Mouse (Mus musculus) lung, postnatal 14 days (tissue): ENCODE data around the gene Plpp3.

Source experiments
- DNase-seq: peaks from one replicate; pipeline ENCODE4 v3.0.0; 2021

Gene Plpp3

DNA sequence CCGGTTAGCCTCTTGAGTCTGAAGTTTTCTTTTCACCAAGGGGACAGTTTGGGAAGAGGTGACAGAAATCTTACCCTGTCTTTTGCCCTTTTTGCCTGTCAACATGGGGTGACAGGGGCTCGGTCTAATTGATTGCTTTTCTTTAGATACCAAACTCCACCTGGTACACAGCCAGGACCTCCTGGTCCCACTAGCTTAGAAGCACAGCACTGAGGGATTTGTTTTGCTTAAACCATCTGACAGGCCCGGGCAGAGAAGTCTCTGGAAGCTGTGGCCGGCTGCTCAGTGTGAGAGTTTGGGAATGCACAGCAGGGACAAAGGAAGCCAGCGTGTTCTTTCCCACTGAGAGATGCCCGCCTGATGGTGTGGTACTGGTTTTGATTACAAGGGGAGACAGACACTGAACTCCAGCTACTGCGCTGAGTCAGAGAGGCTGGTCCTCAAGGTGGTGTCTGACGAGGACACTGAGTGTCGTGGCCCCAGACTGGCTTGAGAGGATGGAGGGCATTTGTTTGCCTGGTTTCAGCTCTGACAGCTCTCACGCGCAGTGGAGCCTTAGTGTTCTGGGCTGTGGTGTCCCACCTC, 64.2 kb downstream of the Plpp3 start:
- no peak for DNase-seq

DNA sequence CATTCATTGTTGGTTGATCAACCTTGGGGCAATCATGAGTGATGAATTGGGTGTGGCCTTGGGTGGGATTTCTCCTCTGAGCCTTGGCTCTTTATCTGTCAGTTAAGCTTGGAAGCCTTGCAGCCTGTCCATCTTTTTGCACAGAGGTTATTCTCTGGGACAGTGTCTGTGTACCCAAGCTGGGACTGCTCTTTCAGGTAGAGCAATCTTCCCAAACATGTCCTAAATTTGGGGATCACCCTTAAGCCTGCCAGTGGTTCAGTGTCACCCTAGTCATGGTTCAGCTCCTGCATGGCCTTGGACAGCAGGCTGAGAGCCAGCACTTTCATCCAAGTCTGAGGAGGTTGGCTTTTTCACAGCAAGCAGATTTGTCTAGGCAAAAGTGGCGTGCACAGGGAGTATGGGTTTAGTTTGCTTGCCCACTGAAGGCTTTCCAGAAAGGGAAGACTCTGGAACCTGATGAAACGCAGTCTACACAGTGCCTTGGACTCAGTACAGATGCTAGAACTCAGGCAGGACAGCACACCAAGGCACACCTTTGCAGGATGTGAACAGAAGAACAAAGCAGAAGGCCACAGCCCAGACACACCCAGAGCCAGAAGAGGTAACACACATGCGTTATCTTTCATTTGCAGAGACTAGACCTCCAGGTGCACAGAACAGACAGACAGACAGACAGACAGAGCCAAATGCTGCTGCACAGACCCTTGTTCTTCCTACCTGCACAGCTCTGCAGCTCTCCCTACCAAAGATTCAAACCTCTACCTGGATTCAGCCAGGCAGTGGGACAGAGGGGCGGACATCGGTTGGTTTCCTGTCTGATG, 66.2 kb downstream of the Plpp3 start:
- no peak for DNase-seq

- peak; percentile 32 for DNase-seq
These were observed 66.8 kb downstream of the Plpp3 start for GRCm38 (mm10) chr4:105223925-105224300.

DNA sequence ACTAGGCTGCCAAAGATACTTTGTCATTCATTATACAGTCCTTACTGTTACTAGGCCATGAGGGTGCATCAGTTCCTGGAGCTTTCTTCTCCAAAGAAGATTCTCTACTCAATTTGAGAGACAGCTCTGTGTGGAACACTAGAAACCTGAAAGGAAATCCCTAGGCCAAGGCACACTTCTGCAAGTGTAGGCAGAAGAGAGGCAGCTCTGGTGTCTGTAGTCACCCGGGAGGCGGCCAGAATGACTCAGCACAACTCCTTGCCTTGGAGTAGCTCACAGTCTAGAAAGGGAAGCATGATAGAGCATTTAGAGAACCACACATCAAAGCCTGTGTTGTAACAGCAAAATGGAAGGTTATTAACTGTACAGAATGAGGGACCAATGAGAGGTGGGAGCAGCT, 68.4 kb downstream of the Plpp3 start:
- DNase-seq = peak; percentile 42

GRCm38 (mm10) chr4:105226351-105226750, 69.2 kb downstream of the Plpp3 start:
- DNase-seq = no peak

GRCm38 (mm10) chr4:105230127-105230526, 73.0 kb downstream of the Plpp3 start:
- no peak for DNase-seq

GRCm38 (mm10) chr4:105240233-105240632, 83.1 kb downstream of the Plpp3 start:
- DNase-seq = no peak

GRCm38 (mm10) chr4:105244931-105245330, 87.8 kb downstream of the Plpp3 start:
- DNase-seq = no peak

- peak; percentile 44 for DNase-seq
These were observed 88.4 kb downstream of the Plpp3 start for GRCm38 (mm10) chr4:105245479-105245944.

- DNase-seq = no peak
These were observed 89.2 kb downstream of the Plpp3 start for GRCm38 (mm10) chr4:105246331-105246730.

DNA sequence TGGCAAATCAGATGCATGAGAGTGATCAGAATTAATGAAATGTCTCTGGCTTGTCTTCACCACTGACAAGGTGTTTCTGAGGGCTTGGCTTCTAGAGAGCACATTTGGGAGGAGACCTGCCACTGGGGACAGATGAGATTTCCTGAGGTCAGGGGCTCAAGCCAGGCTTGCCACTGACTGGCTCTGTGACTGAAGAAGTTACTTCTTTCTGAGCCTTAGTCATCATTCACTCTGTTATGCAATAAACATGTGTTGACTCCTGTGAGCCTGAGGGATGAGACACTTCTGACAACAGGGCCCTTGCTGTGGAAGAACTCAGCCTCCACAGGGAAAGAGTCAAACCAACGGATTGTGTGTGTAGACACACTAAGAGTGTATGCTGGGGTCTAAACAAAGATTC, 91.0 kb downstream of the Plpp3 start:
- no peak for DNase-seq

- no peak for DNase-seq
These were observed 92.1 kb downstream of the Plpp3 start for GRCm38 (mm10) chr4:105249283-105249682.

GRCm38 (mm10) chr4:105250946-105251345, 93.8 kb downstream of the Plpp3 start:
- DNase-seq = no peak

DNA sequence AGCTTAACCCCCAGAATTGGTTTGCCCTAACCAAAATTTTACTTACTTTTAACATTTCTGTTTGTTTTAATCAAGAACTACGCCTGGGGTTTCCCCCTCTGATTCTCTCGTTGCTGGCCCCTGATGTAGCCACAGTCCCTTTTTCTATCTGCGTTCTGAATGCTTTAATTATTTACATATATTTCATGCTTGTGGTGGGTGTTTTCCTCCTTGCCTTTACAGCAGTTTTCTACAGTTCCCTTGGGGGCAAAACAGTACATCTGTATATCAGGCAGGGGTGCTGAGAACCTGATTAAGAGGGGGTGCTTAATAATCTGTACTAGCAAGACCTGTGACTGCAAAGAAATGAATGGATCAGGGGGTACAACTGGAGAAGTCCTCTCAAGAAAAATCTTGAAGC, 94.9 kb downstream of the Plpp3 start:
- DNase-seq = no peak

- DNase-seq = no peak
These were observed 95.5 kb downstream of the Plpp3 start for GRCm38 (mm10) chr4:105252571-105253200.

DNA sequence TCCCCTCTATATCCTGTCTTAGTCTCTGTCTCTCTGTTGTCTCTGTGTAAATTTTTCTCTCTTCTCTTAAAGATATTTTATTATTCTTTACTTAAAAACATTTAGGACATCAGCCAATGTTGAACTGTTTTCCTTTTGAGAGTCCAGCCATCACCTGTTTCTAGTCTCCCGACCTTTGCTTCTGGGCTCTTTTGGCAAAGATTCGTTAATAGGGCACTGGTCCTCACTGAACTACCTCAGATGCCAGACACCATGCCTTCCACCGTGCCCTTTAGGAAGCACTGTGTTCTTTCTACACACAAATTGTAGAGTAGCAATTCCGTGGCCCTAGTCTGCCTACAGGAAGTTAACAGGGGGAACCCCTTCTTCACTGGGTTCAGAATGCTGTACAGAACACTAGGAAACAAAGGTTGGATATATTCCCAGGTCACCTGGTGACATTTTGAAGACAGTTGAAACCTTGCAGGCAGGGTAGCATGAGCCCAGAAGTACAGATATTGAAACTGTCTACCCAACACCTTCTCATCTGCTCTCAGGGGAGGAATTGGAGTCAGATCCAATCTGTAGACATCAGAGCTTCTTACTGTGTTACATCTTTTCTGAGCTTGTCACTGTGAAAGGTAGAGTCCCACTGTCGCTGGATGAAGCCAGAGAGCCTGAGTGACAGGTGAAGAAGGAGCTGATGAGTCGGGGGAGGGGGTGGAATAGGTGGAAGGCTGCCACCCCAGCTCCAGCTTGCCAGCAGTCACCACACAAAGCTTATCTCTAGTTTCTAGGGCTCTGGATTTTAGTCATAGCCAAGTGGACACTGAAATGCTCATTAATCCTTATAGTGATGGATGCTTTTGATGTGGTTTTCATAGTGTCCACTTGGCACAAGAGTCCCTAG, 96.5 kb downstream of the Plpp3 start:
- no peak for DNase-seq

DNA sequence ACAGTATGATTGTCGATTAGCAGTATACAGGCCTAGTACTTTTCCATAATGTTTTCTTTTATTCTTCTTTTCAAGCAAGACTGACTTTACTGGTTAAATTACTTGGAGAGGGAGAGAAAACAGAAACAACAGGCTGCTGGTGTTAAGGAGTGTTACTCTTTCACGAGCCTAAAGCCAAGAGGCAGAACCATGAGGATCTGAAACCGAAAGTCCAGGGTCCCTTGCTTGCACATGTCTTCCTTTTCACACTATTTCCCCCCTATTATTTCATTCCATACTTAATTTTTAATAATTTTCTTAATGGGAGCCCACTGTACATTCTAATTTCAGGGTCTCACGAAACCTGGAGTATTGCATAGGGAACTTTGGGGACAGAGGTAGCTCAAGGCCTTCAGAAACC, 97.2 kb downstream of the Plpp3 start:
- DNase-seq = no peak

DNA sequence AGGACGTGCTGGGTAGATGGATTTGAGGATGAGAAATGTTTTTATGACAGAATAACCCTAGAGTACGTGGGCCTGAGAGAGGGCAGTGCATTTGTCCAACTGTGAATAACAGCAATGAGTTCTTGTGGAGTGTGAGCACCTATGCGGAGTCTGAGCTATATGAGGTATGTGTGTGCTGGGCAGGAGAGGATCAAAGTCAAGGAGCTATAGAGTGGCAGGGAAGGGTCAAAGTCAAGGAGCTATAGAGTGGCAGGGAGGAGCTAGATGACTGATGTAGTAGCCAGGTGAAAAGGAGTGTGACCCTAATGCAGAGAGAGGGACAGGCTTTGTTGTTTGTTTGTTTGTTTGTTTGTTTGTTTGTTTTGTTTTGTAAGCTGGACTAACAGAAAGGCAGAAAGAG, 98.0 kb downstream of the Plpp3 start:
- DNase-seq = no peak

DNA sequence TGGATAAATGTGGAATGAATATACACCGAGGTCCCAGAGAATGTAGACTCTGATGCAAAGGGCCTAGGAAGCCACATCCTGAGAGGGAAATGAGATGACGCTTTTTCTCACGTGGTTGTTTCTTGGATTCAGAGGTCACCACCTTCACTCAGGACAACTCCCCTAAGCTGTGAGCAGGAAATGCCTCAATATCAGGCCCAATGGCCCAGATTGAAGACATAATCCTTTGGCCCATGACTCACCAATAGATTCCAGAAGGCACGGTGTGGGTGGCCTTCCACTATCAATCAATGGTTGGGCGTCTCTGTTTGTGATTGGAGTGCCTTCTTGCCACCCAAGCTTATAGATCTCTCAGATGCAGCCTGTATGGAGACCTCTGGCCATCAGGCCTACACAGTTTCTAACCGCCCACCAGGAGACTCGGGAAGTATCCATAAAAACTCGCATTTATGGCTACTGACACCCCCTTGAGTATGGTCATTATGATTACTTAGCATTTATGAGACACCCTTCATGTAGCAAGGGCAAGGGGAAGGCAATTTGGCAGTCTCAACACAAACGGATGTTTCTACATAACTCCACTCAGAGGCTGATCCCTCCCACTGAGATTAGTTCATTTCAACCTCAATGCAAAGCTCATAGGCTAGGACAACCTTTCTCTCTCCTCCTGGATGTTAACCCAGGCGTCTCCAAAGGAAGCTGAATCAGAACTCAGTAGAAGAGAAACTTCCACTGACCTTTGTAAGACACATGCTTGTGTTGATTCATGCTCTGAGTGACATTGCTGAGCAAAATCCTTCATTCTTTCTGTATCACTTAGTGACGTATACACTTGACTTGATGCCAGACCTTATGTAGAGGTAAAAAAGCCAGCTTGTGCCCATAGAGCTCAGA, 100.8 kb downstream of the Plpp3 start:
- no peak for DNase-seq

- no peak for DNase-seq
These were observed 103.2 kb downstream of the Plpp3 start for GRCm38 (mm10) chr4:105260385-105260784.

DNA sequence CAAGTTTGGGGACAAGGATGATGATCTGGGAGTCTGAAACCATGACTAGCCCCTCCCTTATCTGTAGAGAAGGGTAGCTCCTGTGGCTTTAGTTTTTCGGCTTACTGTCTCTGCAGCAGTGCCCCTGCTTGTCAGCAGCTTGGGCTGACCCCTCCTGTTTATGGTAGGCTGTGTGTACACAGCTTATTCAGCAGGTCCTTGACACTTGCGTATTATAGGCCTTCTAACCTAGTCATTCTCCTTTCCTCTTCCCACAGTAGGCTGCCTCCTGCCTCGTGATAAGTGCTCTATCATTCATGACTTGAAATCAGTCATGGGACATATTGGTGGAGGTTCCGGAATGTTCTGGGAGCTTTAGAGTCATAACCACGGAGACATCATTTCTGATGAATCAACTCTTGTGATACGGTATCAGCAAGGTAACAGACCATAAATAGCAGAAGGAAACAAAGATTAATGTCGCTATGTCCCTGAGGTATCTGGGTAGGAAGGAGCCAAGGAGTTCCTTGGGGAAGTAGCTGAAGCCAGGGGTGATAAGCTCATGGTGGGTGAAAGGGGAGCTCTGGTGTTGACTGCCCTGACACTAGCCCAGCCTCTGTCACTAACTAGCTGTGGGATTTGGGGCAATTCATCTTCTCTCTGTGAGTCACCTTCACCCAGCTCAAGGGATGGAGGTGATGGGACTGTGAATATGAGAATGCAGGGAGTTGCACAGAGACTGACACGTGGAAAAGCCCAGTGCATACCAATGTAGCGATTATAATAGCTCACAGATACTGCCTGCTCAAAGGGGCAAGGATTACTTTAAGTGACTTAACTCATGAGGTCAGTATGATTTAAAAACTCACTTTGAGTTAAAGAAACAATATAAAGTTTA, 104.0 kb downstream of the Plpp3 start:
- DNase-seq = no peak
